In the genomic region with DNA sequence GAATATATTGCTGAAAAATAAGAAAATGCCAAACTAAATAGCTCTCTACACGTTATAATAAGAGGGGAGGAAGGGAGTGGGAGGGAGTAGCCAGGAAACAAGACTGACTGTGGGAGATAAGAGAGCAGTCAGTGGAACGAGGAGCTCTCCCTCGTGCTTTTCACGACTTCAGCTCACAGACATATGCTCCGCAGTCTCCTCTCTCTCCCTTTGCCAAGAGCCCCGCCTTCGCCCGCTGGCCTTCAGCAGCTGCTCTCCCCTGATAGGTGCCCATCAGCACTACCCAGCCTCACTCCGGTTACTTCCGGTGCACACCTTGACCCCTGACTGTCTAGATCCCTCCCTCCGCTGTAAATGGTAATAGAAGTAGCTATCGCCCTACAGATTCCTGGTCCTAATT, we compare ENCODE assay signal across 9 mouse cellular contexts.
DNase-seq lines count a peak whose midpoint lies in the region; ATAC-seq lines count a peak whose summit lies in the region.
"Had no signal": no experiment of that assay in that cellular context is flagged by ENCODE, and none has a peak within 500 bp of the region (broad histone marks: within the 10 kb centered on the region; RNA-seq: fewer than 3 reads in every experiment).

No protein-coding gene starts in this region.

- H3K4me3 ChIP-seq in heart, embryonic 10.5 days = no peak overlapping the region
- no peak overlapping the region for H3K4me3 ChIP-seq in liver, embryonic 13.5 days (replicated peaks)
- no peak overlapping the region for H3K4me3 ChIP-seq in neural tube, embryonic 15.5 days (replicated peaks)
- no peak overlapping the region for H3K4me3 ChIP-seq in midbrain, embryonic 15.5 days
- H3K4me3 ChIP-seq: heart, adult 2 months had no signal

- peaks cover 10% of the 10 kb centered on the region; the same call in 1 of the 2 replicates for H3K4me1 ChIP-seq in heart, embryonic 10.5 days
- peaks cover 6% of the 10 kb centered on the region; the same call in 1 of the 2 replicates for H3K4me1 ChIP-seq in liver, embryonic 13.5 days (replicated peaks)
- H3K4me1 ChIP-seq in neural tube, embryonic 15.5 days = no peaks in the 10 kb centered on the region
- H3K4me1 ChIP-seq in midbrain, embryonic 15.5 days = no peaks in the 10 kb centered on the region

- no peak overlapping the region for H3K9ac ChIP-seq in liver, embryonic 13.5 days
- no peak overlapping the region for H3K9ac ChIP-seq in neural tube, embryonic 15.5 days (replicated peaks)
- no peak overlapping the region for H3K9ac ChIP-seq in midbrain, embryonic 15.5 days

- no peaks in the 10 kb centered on the region for H3K9me3 ChIP-seq in heart, embryonic 10.5 days
- no peaks in the 10 kb centered on the region for H3K9me3 ChIP-seq in liver, embryonic 13.5 days (replicated peaks)
- no peaks in the 10 kb centered on the region for H3K9me3 ChIP-seq in neural tube, embryonic 15.5 days (replicated peaks)
- H3K9me3 ChIP-seq in midbrain, embryonic 15.5 days = no peaks in the 10 kb centered on the region

- WGBS in heart, embryonic 10.5 days = 30% methylated on average over 12 of the region's 12 CpGs
- 22% methylated on average over 12 of the region's 12 CpGs for WGBS in liver, embryonic 13.5 days (ENCODE audit: insufficient replicate concordance)
- WGBS in neural tube, embryonic 15.5 days = 75% methylated on average over 12 of the region's 12 CpGs
- WGBS in midbrain, embryonic 15.5 days = 74% methylated on average over 12 of the region's 12 CpGs

- H3K36me3 ChIP-seq in heart, embryonic 10.5 days = no peaks in the 10 kb centered on the region
- no peaks in the 10 kb centered on the region for H3K36me3 ChIP-seq in liver, embryonic 13.5 days
- H3K36me3 ChIP-seq in neural tube, embryonic 15.5 days = no peaks in the 10 kb centered on the region
- H3K36me3 ChIP-seq in midbrain, embryonic 15.5 days (replicated peaks) = no peaks in the 10 kb centered on the region

- DNase-seq in cerebellum, postnatal 14 days = peak; percentile 41 to 53
- DNase-seq in cerebellum, adult 9-10 months = no peak
- peak; percentile 28 for DNase-seq in 416B (ENCODE audit: low read depth)
- no peak for DNase-seq in heart, embryonic 10.5 days (ENCODE audit: low spot score)
- DNase-seq in liver, embryonic 13.5 days = peak; percentile 57
- no peak for DNase-seq in thymus, postnatal 25 days

- peak; percentile 85 for ATAC-seq in liver, embryonic 13.5 days (ENCODE audit: low read depth)
- ATAC-seq in neural tube, embryonic 15.5 days (ENCODE audit: low FRiP score) = no peak
- ATAC-seq in midbrain, embryonic 15.5 days (replicated peaks) = no peak

- no peak overlapping the region for H3K4me2 ChIP-seq in liver, embryonic 13.5 days
- no peak overlapping the region for H3K4me2 ChIP-seq in neural tube, embryonic 15.5 days
- H3K4me2 ChIP-seq in midbrain, embryonic 15.5 days = no peak overlapping the region

- H3K27ac ChIP-seq in heart, embryonic 10.5 days = peak overlapping the region; percentile 13; the same call in 1 of the 2 replicates
- H3K27ac ChIP-seq in liver, embryonic 13.5 days = no peak overlapping the region
- H3K27ac ChIP-seq in neural tube, embryonic 15.5 days (replicated peaks) = no peak overlapping the region
- H3K27ac ChIP-seq in midbrain, embryonic 15.5 days = no peak overlapping the region
- H3K27ac ChIP-seq: heart, adult 2 months had no signal

- no peaks in the 10 kb centered on the region for H3K27me3 ChIP-seq in heart, embryonic 10.5 days (ENCODE audit: insufficient read depth, poor library complexity, severe bottlenecking)
- H3K27me3 ChIP-seq in liver, embryonic 13.5 days = no peaks in the 10 kb centered on the region
- H3K27me3 ChIP-seq in neural tube, embryonic 15.5 days (replicated peaks) = no peaks in the 10 kb centered on the region
- no peaks in the 10 kb centered on the region for H3K27me3 ChIP-seq in midbrain, embryonic 15.5 days (replicated peaks)

Comparison
In these comparisons a context has a peak if more than half of its experiments do, and no peak if none do; other contexts are left out.
1. DNase-seq: peak in cerebellum, postnatal 14 days (2 of 2), 416B (single experiment) and liver, embryonic 13.5 days (single experiment); none in cerebellum, adult 9-10 months (single experiment), heart, embryonic 10.5 days (single experiment) and thymus, postnatal 25 days (single experiment).